Mouse (Mus musculus) ZHBTc4 (cell line): ENCODE measurements around the gene Nectin1.

Experiments
- DNase-seq: peaks from one replicate; pipeline ENCODE4 v3.0.0-alpha.2; 2011; ENCODE audit warnings: low read depth, low spot score

Nectin1 gene

GRCm38 (mm10) chr9:43797746-43798145 lies 54.0 kb downstream of the Nectin1 start:
- DNase-seq, result no peak

GRCm38 (mm10) chr9:43800525-43800924 lies 56.7 kb downstream of the Nectin1 start:
- DNase-seq, result no peak

DNA sequence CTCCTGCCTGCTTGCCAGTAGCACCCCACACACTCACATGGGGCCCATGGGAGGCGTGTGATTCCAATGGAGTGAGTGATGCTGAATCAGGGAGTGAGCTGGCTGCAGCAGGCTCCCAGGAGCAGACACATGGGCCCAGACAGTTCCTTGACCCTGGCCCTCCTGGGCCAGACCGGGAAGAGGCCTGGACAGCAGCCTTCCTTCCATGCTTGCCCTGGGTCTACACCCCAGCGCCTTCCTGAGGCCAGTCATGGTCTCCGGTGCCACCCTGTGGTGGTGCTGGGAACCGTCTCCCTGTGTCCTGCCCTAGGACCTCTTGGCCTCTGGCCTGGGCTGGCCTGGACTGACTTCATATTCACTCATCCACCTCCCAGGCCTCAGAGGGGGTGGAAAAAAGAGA lies 58.1 kb downstream of the Nectin1 start:
- DNase-seq, result peak; percentile 75

DNA sequence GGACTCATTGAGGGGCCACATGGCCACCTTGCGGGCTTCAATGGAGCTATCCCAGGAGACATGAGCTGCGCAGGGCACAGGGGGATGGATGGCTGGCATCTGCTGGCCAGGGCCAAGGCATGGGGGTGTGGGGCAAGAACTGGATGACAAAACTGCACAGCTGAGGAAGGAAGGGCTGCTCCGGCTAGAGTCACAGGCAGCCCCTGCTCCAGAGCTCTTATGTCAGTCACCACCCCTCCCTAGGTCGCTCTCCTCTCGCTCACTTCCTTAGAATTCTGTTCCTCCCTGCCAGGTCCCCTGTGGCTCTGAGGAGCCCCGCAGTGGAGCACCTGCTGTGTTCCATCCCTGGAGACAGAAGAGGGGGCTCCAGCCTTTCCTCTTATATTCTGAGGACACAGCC lies 63.8 kb downstream of the Nectin1 start:
- DNase-seq, result no peak

GRCm38 (mm10) chr9:43808099-43808498 lies 64.3 kb downstream of the Nectin1 start:
- DNase-seq, result no peak

GRCm38 (mm10) chr9:43808546-43808945 lies 64.8 kb downstream of the Nectin1 start:
- DNase-seq, result peak; percentile 53

- no peak for DNase-seq
These were observed 69.4 kb downstream of the Nectin1 start for GRCm38 (mm10) chr9:43813156-43813555.

DNA sequence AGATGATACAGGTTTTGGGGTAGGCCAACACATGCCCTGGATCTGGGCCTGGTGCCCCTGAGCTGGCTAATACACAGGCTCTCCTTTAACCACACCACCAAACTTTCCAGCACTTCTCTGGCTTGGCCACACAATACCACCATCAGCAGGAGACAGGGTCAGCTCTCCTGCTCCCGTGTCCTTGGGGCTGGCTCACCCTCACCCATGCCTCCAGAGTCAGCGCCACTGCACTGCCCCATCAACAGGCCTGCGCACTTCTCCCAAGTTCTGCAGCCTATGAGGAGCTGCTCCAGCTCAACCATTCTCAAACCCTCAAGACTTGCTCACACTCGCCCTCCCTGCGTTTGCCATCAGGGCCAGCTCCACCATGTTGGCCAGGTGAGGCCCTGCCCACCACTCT lies 78.4 kb downstream of the Nectin1 start:
- no peak for DNase-seq

DNA sequence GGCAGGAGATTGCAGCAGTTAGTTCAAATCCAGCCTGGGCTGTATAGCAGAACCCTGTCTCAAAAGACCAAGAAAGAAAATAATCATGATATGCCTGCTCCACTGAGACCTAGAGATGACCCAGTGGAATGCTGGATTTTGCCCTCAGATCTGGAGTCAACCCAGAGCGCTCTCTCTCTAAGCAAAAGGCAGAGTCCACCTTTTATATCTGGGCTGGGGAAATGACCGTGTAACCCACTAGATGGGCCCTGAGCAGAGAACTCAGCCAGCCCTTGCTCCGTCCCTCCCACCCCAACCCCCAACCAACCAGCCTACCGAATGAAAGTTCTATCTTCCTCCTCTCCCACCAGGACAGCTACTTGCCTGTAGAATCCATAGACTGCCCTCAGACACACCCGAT lies 81.4 kb downstream of the Nectin1 start:
- DNase-seq, result no peak

GRCm38 (mm10) chr9:43826558-43827253 lies 82.9 kb downstream of the Nectin1 start:
- DNase-seq, result no peak

DNA sequence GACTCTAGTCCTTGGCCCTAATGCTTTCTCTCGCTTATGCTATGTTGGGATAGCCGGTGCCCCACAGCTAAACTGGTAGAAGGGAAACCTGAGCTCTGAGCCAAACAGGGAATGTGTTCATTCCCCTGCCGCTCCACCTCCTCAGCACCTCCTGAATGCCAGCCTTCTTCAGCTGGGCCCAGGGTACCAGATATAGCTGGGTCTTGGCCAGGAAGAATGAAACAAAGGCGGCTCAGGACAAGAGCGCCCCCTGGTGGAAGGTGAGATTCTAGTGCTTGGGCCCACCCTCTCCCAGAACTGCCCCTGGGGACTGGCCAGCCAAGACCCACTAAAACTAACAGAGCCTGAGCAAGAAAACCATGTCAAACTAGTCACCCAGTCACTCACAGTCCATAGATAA lies 83.8 kb downstream of the Nectin1 start:
- peak; percentile 69 for DNase-seq

DNA sequence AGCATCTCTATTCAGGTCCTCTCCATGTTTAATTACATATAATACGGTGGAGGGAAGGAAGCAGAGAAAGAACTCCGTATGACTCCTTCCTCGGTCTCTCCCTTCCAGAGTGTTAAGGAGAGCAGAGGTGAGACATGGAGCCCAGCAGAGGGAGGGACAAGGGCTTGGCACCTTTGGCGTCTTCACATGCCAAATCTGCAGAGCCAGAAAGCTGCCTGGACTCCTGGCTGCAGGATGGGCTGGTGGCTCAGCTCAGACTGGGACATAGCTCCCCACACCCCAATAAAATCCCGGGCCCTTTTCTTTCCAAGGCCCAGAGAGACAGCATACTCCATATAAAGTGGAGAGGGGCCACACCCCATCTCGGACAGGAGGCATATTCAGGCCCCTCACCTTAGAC lies 85.2 kb downstream of the Nectin1 start:
- DNase-seq, result no peak

DNA sequence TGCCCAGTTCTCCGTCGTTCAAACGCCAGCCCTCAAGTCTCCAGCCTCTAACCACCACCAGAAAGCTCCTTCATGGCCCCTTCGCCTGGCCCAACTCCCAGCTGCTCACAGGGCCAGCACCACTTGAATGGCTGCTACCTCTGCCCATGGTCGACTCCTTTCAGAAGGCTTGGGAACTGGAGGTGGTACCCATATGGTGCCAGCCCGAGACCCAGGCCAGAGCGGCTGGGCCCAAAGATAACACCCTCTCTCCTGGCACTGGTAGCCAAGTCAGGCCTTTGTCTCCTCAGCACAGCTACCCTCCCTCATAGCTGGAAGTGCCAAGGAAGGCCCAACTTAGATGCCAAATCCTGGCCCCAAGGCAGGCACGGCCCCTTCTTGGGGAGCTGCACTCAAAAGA lies 89.4 kb downstream of the Nectin1 start:
- no peak for DNase-seq

DNA sequence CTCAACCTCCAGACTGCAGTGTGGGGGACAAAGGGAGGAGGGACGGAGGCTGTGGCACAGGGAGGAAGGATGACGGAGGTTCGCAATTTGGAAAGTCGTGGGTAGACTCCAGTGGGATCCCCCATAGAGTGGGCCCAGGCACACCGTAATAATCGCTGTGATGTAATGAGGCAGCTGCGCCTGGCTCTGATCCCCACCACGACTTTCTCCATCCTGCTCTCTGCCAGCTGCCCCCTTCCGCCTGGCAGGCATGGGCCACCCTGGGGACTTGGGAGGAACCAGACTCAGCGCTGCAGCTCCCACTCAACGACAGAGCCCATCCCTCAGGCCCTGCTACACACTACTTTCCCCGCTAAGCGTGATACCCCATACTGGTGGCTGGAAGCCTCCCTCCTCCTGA lies 90.5 kb downstream of the Nectin1 start:
- DNase-seq, result no peak

DNA sequence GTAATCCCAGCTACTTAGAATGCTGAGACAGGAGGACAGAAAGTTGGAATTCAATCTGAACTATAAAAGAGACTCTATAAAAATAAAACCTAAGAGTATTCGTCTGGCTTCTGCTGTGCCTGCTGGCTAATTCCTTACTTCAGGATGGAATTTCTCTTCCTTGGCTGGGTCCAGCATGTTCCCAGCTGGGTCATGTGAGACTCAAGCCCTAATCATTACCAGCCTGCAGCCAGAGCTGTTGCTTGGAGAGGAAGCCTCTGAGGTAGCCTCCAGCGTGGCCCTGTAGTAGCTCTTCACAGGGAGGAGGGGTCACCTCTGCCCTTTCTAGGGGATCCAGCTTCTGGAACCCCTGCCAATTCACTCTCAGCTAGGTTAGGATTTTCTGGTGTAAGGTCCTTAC lies 94.8 kb downstream of the Nectin1 start:
- DNase-seq, result no peak

GRCm38 (mm10) chr9:43842921-43843577 lies 99.3 kb downstream of the Nectin1 start:
- no peak for DNase-seq

DNA sequence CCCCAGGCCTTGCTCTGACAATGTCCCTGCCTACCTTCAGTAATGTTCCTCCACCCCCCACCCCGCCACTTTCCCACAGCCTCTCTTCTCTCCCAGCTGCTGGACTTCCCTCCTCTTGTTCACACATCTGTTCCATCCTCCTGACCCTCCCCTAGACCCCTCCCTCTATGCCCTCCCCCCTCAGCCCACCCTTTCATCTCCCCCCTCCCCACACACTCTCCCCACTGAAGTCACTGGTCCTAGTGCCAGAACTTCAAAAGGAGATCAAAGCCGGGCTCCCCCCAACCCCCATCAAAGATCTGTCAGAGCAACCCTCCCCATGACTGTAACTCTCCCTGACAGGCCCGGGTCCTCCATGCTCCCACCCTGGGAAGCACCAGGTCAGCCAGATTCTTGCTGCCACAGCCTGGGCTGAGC lies 99.9 kb downstream of the Nectin1 start:
- DNase-seq, result no peak

DNA sequence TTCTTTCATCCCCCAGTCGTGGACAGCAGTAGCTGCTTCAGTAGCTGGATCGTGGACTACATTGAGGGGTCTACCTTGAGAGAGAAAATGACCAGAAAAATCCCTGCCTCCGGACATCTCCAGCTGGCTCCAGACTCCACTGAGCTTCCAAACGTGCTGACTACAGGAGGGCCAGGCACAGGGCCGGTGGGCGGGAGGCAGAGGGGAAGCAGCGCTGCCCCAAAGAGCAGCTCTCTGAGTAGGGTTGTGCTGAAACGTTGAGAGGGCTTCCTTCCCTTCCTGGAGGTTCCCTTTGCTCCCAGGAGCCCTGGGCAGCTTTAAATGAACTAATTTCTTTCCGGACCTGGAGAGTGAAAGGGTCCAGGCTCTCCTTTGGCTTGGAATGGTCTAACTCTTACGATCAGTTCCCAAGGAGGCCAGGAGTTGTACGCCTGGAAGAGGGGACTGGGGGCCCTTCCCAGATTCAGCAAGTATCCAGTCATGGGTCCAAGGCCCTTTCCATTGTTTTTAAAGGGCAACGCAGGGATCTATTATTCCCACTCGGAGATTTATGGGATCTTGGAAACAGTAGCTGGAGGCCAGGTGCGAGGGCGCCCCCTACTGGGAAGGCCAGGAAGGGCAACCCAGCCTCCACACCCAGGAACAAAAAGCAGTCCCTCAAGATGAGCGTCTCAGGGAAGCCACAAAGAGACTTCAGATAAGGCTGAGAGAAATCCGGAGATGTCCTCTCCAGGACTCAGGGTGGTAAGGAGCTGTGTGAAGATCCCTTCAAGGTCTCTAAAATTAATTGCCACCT lies 102.1 kb downstream of the Nectin1 start:
- DNase-seq, result peak; percentile 81

- no peak for DNase-seq
These were observed 104.1 kb downstream of the Nectin1 start for GRCm38 (mm10) chr9:43847861-43848260.

DNA sequence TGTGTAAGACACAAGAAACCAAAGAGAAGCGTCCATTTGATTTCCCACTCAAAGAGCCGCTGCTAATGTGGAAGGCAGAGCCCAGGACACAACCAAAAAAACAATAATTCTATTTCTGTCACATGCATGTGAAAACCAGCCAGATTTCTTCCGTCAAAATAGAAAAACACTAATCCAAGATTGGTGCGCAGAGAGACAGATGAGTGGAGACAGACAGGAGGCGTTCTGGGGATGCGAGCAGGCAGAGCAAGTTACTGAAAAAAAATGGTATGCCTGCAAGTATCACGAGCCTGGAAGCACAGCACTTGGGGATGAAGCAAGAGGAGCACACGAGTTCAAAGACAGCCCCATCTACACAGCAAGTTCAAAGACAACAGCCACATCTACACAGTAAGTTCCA lies 106.5 kb downstream of the Nectin1 start:
- DNase-seq, result no peak

GRCm38 (mm10) chr9:43851154-43851553 lies 107.4 kb downstream of the Nectin1 start:
- peak; percentile 43 for DNase-seq

- DNase-seq, result no peak
These were observed 112.1 kb downstream of the Nectin1 start for GRCm38 (mm10) chr9:43855887-43856286.
